Mouse (Mus musculus): ENCODE results near the gene Emx1.

Gene Emx1

DNA sequence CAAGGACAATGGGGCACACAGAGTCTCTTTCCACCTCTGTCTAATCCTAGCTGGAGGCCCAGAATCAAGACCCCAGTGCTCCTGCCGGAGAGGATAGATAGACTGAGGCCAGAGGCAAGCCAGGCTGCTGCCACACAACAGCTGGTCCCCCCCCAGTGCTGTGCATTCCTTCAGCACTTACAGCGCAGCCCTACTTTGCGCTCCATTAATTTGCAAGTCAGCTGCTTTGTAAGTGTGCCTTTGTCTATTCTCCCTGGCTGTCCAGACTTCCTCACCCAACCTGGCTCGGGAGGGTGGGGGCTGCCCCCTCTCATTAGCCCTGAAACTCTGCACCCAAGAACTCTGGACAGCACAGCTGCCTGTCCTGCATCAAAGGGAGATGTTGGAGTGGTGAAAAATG is 44.8 kb downstream of the Emx1 start:
- no peak for DNase-seq

DNA sequence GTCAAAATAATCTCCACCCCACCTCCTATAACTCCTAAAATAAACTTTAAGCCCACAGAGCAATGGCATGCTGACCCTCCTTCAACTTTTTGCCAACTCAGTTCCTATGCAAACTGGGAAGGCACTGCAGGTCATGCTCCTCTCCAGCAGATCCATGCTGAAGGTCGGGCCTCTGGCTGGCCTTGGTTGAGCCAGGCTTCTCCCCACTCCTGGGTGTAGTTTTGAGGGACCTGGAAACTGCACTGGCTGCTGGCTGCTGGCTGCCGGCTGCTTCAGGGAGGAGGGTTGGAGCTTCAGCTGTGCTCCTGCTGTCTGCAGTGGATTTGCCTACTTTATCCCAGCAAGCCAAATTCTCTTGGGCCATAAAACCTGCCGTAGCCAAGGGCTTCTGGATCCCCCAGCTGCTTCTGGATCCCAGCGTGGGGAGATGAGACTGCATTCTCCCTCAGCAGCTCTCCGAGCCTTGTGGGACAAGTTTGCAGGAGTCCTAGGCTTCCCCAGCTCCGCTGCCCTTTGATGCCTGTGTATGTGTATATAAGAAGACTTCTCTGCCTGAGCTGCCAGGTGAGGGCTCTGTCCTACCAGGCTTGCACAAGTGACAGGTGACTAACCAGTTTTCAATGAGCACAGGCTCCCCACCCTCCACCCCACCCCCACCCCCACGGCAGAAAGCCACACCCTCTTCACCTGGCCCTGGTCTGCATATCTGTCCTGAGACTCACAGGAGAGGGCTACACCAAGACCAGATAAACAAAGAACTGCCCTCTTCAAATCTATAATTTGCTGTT is 45.8 kb downstream of the Emx1 start:
- DNase-seq, result no peak

DNA sequence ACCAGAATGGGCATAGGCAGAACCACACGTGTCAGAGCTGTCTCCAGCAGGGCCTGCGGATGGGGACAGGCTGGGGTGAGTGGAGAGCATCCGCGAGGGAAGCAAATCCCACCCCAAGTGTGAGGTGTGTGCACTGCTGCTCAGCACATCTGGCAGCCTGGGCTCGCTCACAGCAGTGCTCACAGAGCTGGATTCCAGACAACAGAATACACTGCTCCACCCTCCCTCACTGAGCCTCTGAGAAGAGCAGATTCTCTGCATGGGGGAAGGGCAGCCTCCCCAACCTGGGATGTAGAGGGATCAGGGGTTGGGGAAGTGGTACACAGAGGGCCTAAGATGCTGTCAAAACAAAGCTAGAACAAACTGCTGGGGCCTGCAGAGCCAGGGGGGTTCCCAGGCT is 47.6 kb downstream of the Emx1 start:
- DNase-seq, result no peak

DNA sequence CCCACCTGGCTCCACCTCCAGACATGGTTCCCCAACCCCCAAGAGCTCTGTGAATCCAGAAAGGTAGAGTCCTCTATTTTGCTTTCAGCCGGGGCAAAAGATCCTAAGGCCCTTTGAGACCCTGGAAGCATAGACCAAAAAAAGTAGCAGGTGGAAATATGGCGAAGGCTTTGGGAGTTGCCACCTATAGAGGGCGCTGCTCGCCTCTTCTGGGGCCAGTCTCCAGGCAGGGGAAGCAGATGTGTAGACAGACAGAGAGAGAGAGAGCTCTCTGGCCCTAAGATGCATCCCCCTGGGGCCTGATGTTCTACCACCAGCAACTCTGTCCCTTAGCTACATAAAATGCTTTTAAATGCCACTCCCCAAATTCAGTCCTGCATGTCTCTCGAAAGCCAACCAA is 49.8 kb downstream of the Emx1 start:
- no peak for DNase-seq

DNA sequence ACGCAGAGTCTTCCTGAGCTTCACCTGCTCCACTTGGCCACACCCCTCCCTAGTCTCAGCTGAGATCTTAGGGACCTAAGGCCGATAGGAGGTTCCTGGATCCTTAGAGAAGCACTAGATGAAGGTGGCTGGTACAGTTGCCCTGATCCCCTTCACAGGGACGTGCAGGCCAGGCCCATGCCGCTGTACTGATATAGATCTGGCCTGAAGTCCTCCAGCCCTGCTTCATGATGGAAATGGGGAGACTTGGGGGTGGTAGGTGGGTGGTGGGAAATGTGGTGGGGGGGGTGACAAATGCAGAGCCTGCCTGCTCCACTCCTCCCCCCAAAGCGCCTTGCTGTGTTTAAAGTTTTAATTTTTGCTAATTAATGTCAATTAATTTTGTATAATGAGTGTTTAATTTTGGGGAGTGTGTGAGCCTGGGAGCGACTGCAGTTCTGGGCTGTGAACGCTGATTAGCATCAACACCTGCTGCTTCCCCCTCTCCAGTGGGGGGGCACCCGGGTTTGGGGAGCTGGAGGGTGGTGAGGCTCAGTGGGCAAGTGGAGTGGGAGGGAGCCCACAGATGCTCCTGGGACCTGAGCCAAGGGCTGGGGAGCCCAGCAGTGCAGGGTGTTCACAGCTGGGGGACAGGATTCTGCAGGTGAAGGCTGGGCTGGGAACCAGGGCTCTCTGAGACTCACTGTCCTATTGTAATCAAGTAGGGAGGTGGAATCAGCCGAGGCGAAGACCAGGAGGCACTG is 50.5 kb downstream of the Emx1 start:
- DNase-seq, result no peak

DNA sequence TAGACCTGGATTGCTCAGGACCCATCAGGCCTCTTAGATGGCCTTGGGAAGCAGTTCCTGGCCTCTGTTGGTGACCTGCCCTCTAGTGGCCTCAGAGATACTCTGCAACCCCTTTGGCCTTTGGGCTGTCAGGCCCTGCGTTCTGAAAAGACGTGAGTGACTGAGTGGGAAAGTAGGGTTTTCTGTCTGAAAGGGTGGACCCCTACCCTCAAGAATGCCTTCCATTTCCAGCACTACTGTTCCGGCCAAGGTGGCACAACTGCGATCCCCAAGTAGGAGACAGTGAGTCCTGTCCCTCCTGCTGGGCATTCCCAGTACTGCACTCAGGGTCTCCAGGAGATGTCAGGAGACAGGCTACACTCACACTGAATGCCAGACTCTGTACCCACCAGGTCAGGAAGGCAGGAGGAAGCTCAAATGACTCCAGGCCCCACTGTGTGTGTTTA is 51.8 kb downstream of the Emx1 start:
- DNase-seq, result peak; percentile 34 to 56

DNA sequence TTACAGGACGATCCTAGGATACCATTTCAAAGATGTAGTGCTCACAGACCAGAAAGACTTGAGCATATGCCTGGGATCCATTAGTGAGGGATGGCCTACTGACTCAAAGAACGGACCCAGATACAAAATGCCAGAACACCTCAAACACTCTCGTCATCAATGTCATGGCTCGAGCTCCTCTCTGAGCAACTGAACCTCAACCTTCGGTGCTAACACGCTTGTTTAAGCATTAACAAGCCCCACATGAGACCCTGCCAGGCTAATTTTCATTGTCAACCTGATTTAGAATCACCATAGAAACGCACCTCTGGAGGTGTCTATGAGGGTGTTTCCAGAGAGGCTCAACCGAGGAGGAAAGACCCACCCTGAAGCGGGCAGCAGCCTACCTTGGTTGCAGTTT is 62.6 kb downstream of the Emx1 start:
- DNase-seq, result no peak

DNA sequence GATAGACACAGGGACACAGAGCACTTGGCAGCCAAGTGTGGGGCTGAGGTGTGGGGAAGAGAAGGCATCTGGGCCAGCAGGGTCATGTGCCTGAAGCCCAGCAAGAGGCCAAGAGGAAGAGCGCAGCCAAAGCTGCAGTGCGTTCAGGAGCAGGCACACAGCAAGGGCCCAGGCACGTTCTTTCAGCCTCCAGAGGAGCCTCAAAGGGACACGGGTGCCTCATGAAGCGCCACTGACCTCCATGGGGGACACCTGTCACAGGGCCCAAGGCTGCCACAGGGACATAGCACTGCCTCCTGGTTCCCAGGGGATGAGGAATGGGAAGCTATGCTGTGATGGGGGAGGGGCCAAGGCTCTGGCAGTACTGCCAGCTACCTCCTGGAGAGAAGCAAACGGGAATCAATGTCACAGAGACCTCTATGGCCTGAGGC is 63.6 kb downstream of the Emx1 start:
- peak in 1 of 2 experiments; percentile 4 for DNase-seq

GRCm38 (mm10) chr6:85252251-85253058 is 65.2 kb downstream of the Emx1 start:
- no peak for DNase-seq

GRCm38 (mm10) chr6:85253275-85253674 is 66.0 kb downstream of the Emx1 start:
- DNase-seq, result no peak
